Mouse (Mus musculus) limb, embryonic 11.5 days (tissue): ENCODE measurements around the gene Ddx46. TPM values are rescaled to one million over a fixed set of nuclear protein-coding genes. Genes with fewer than 3 reads are reported as not detected.
A peak's percentile ranks its signal among the peaks of the same experiment; 100 is the strongest.

Experiments used
- ATAC-seq: fragments of 200-750 bp; cut with Nextera tagmentation; 2 replicates; pipeline ENCODE4 v1.8.0; 2017; ENCODE audit warnings: low read depth; ENCODE audit not compliant: insufficient number of reproducible peaks, low FRiP score, low TSS enrichment
- DNase-seq: peaks from one replicate; pipeline ENCODE4 v3.0.0-alpha.2; 2015; ENCODE audit warnings: low spot score
- H3K27ac ChIP-seq: fragments of 300-500 bp; sonication (generic); replicated peaks from 2 replicates; pipeline ENCODE4 v1.5.1; 2014; ENCODE audit warnings: low read depth, mild to moderate bottlenecking, low read length
- H3K27me3 ChIP-seq: fragments of 300-500 bp; sonication (generic); 2 replicates; pipeline ENCODE4 v1.6.1; 2014; ENCODE audit warnings: mild to moderate bottlenecking, low read length, mixed read lengths; ENCODE audit not compliant: control insufficient read depth, insufficient read depth
- H3K36me3 ChIP-seq: fragments of 300-500 bp; sonication (generic); 2 replicates; pipeline ENCODE4 v1.6.1; 2014; ENCODE audit warnings: mild to moderate bottlenecking, low read length, moderate library complexity, mixed read lengths; ENCODE audit not compliant: control insufficient read depth, insufficient read depth
- H3K4me1 ChIP-seq: fragments of 300-500 bp; sonication (generic); 2 replicates; pipeline ENCODE4 v1.6.1; 2014; ENCODE audit warnings: low read length, mixed read lengths; ENCODE audit not compliant: control insufficient read depth, insufficient read depth
- H3K4me2 ChIP-seq: fragments of 300-500 bp; sonication (generic); 2 replicates; pipeline ENCODE4 v1.6.1; 2014; ENCODE audit warnings: low read depth, mild to moderate bottlenecking, moderate library complexity; ENCODE audit not compliant: severe bottlenecking
- H3K4me3 ChIP-seq: fragments of 300-500 bp; sonication (generic); 2 replicates; pipeline ENCODE4 v1.5.1; 2014; ENCODE audit warnings: low read depth, low read length
- H3K9ac ChIP-seq: fragments of 300-500 bp; sonication (generic); 2 replicates; pipeline ENCODE4 v1.6.1; 2014; ENCODE audit warnings: mild to moderate bottlenecking, low read length
- H3K9me3 ChIP-seq: fragments of 300-500 bp; sonication (generic); 2 replicates; pipeline ENCODE4 v1.6.1; 2016; ENCODE audit warnings: low read length; ENCODE audit not compliant: control insufficient read depth
- WGBS: fragments of 180-500 bp; shearing (Covaris S2); extraction: QIAGEN DNeasy Blood & Tissue Kit; methylation state at CpG from one replicate; pipeline ENCODE4 v1.1.7; 2014; 5-methylcytosine and 5-hydroxymethylcytosine counted together
- polyA plus RNA-seq: library from polyadenylated mRNA; unstranded; fragments of >200 nt; fragmentation: Nextera tagmentation; extraction: Ambion mirVana; gene quantifications from 2 replicates; pipeline ENCODE4 v1.2.1, GENCODE M21; 2014

Ddx46 gene
- polyA plus RNA-seq, 1 experiment from 2014 or later: 60.8 TPM

DNA sequence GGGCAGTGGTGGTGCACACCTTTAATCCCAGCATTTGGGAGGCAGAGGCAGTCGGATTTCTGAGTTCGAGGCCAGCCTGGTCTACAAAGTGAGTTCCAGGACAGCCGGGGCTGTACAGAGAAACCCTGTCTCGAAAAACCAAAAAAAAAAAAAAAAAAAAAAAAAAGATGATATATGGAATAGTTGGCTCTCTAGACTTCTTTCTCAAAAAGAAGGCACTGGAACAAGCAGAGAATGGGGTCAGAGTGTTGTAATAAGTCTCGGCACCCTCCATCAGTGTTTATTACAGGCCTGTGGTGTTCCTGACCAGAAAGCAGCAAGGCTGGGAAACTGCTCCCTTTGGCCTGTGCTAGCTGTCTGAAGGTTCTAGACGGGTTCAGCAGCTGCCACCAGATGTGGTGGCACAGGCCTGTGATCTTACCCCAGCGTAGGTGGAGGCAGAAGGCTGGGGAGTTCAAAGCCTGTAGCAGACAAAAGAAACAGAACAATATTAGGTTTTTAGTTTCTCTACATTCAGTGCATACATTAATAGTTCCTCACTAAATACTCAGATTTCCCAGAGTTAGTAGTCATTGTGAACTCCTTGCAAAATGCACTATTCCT is 81.2 kb downstream of the Ddx46 start:
- no peak overlapping the region for H3K9ac ChIP-seq
- H3K36me3 ChIP-seq: peaks cover 7% of the 10 kb centered on the region
- no peaks in the 10 kb centered on the region for H3K27me3 ChIP-seq
- no peak overlapping the region for H3K27ac ChIP-seq
- 0 out of 2 replicates have a peak, but pooled peaks cover 3% of the 10 kb centered on the region for H3K4me1 ChIP-seq
- WGBS: 77% methylated on average over 7 of the region's 7 CpGs
- H3K9me3 ChIP-seq: no peaks in the 10 kb centered on the region
- H3K4me3 ChIP-seq: no peak overlapping the region
- peak overlapping the region; percentile 57; the same call in 1 of the 2 replicates for H3K4me2 ChIP-seq
- ATAC-seq (no peak), DNase-seq (no peak)

DNA sequence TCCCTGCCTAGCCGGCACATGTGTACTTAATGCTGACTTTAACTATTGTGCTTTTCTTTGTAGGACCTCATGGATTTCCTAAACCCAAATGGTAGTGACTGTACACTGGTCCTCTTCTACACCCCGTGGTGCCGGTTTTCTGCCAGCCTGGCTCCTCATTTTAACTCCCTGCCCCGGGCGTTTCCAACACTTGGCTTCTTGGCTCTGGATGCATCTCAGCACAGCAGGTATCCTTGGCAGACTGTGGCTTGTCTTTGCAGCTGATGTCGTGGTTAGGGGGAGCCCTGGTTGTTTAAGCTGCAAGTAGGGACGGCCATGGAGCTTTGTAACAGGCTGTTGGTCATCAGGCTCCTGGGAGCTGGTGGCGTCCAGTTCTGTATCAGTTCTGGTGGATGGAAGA is 86.7 kb downstream of the Ddx46 start:
- no peaks in the 10 kb centered on the region for H3K9me3 ChIP-seq
- no peaks in the 10 kb centered on the region for H3K4me1 ChIP-seq
- H3K9ac ChIP-seq: no peak overlapping the region
- no peak for DNase-seq
- ATAC-seq: no peak
- no peaks in the 10 kb centered on the region for H3K27me3 ChIP-seq
- peaks cover 10% of the 10 kb centered on the region for H3K36me3 ChIP-seq
- no peak overlapping the region for H3K4me3 ChIP-seq
- no peak overlapping the region for H3K4me2 ChIP-seq
- H3K27ac ChIP-seq: no peak overlapping the region
- WGBS: 78% methylated on average over 8 of the region's 8 CpGs

DNA sequence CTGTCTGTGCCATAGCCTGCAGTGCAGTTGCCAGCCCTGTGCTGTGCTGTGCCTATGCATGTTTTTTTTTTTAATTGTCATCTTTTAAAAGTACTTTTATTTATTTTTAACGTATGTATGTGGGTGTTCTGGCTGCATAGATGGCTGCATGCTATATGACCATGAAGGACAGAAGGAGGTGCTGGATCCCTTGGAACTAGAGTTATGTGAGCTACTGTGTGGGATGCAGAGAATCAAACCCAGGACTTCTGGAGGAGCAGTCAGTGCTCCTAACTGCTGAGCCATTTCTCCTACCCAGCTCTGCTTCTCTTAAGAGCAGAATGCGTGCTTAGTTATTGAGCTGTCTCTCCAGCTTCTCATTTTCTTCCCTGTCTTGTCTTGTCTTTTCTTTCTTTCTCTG is 87.2 kb downstream of the Ddx46 start:
- no peaks in the 10 kb centered on the region for H3K9me3 ChIP-seq
- whole genome bisulfite sequencing: 88% methylated on average over 2 of the region's 2 CpGs
- no peak overlapping the region for H3K4me2 ChIP-seq
- H3K27ac ChIP-seq: no peak overlapping the region
- H3K9ac ChIP-seq: no peak overlapping the region
- DNase-seq (no peak), ATAC-seq (no peak)
- H3K4me3 ChIP-seq: no peak overlapping the region
- H3K4me1 ChIP-seq: no peaks in the 10 kb centered on the region
- no peaks in the 10 kb centered on the region for H3K27me3 ChIP-seq
- H3K36me3 ChIP-seq: peaks cover 10% of the 10 kb centered on the region

DNA sequence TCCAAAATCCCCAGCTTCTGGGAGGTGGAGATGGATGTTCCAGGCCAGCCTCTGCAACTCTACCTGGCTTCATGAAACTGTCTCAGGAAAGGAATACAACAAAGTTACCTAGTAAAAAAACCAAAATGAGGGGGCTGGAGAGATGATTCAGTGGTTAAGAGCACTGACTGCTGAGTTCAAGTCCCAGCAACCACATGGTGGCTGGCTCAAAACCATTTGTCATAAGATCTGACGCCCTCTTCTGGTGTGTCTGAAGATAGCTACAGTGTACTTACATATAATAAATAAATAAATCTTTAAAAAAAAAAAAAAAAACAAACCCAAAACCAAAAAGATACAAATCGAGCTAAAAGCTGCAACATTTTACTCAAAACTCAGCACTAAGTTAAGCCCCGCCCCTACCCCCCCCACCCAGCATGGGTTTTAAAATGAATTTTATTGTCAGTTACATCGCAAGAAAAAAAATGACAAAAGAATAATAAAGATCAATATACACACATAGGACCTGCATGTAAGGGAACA is 91.8 kb downstream of the Ddx46 start:
- peaks cover 2% of the 10 kb centered on the region; the same call in 1 of the 2 replicates for H3K36me3 ChIP-seq
- H3K4me2 ChIP-seq: peak overlapping the region; percentile 54
- H3K9me3 ChIP-seq: no peaks in the 10 kb centered on the region
- no peak for ATAC-seq
- H3K9ac ChIP-seq: peak overlapping the region; percentile 73
- WGBS: 2% methylated on average over 4 of the region's 4 CpGs
- DNase-seq: no peak
- no peaks in the 10 kb centered on the region for H3K27me3 ChIP-seq
- peak overlapping the region; percentile 95 for H3K27ac ChIP-seq
- peak overlapping the region; percentile 40 for H3K4me3 ChIP-seq
- H3K4me1 ChIP-seq: no peaks in the 10 kb centered on the region

DNA sequence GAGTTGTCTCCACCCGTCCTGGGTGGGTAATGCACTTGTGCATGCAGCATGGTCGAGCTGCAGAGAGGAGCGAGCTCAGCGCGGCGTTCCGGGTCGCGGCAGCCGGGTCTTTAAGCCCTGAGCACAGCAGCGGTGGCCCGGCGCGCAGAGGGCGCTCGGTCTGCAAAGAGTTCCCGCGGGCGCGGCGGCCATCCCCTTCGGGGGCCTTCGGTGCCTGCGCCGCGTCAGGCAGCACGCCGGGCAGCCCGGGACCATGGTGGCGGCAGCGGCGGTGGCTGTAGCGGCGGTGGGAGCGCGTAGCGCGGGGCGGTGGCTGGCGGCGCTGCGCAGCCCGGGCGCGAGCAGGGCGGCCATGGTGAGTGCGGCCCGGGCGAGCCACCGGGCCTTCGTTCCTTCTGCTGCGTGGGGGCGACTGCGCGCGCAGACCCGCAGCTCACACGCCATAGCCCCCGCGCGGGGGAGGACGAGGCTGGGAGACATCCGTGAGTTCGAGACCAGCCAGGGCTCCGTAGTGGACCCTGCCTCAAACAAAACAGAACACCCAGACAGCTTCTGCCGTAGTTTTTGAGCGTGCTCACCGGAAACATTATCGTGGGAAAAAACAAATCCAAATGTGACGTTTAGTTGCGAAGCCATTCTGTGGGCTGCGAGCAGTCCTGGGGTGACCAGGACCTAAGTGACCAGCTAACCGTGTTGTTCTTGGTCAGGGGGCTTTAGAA is 92.5 kb downstream of the Ddx46 start, which contains the start of gene Pcbd2:
Pcbd2 (plus strand) TSS at position 249 of the 719 bp plus-strand sequence.
- DNase-seq: peak; percentile 88
- H3K27ac ChIP-seq: peak within 1 kb of the TSS; percentile 95
- peak within 1 kb of the TSS; percentile 73 for H3K9ac ChIP-seq
- peak; percentile 72 for ATAC-seq
- no peaks in the 10 kb centered on the region for H3K9me3 ChIP-seq
- WGBS: under 1% methylated on average over 64 of the region's 73 CpGs
- H3K4me1 ChIP-seq: no peaks in the 10 kb centered on the region
- peak within 1 kb of the TSS; percentile 54 for H3K4me2 ChIP-seq
- no peaks in the 10 kb centered on the region for H3K27me3 ChIP-seq
- peak within 1 kb of the TSS; percentile 40 for H3K4me3 ChIP-seq
- peaks cover 2% of the 10 kb centered on the region; the same call in 1 of the 2 replicates for H3K36me3 ChIP-seq

DNA sequence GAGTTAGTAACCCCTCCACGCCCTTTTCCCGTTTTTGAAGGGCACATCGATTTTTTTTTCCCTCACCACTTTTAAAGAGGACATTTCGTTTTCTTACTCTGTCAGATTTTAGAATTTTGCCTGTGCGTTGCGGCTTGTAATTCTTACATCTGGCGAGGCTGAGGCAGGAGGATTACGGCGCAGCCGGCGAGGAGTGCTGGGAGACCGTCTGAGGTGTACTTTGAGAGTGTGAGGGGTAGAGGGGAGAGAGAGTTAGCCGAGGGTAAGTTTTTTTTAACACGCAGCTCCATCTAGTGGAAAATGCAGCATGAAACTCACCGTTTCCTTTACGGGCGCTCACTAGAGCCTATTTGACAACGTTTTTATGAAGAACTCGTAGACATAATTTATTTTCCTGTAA is 93.0 kb downstream of the Ddx46 start:
- Histone ChIP-seq H3K27ac (peak overlapping the region; percentile 95), H3K27me3 (no peaks in the 10 kb centered on the region), H3K9me3 (no peaks in the 10 kb centered on the region), H3K4me1 (no peaks in the 10 kb centered on the region), H3K36me3 (peaks cover 2% of the 10 kb centered on the region; the same call in 1 of the 2 replicates), H3K9ac (peak overlapping the region; percentile 73), H3K4me2 (peak overlapping the region; percentile 54), H3K4me3 (peak overlapping the region; percentile 40)
- peak; percentile 69; the same call in 1 of the 2 replicates for ATAC-seq
- peak; percentile 78 for DNase-seq
- WGBS: 4% methylated on average over 19 of the region's 19 CpGs

DNA sequence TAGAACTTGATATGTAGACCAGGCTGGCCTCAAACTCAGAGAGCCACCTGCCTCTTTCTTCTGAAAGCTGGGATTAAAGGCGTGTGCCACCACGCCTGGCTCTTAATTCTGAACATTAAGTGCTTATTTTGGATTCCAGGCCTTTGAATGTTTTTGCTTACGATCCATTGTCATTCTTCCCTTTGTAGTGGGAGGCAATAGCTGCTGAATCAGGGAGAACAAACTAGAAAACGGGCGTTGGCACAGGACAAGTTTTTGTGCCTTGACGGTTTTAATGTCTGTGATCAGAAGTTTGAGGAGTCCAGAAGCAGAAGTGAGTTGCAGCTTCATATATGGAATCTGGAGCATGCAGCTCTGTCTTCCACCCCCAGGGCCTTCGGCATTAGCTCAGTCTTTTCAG is 95.9 kb downstream of the Ddx46 start:
- no peak overlapping the region for H3K4me2 ChIP-seq
- no peak for DNase-seq
- no peak overlapping the region for H3K27ac ChIP-seq
- ATAC-seq: no peak
- H3K27me3 ChIP-seq: no peaks in the 10 kb centered on the region
- H3K4me3 ChIP-seq: no peak overlapping the region
- H3K9ac ChIP-seq: no peak overlapping the region
- peaks cover under 1% of the 10 kb centered on the region; the same call in 1 of the 2 replicates for H3K36me3 ChIP-seq
- H3K4me1 ChIP-seq: 0 out of 2 replicates have a peak, but pooled peaks cover 7% of the 10 kb centered on the region
- 93% methylated on average over 7 of the region's 7 CpGs for WGBS
- H3K9me3 ChIP-seq: no peaks in the 10 kb centered on the region
